Mouse (Mus musculus) thymus, postnatal 25 days (tissue): ENCODE measurements around the gene 4933417A18Rik.
"Not testable (repeated sequence)": the region's sequence is repeated elsewhere in the genome, so short reads cannot be mapped to it uniquely, and the experiment has no call there.

Experiments
- DNase-seq: peaks from one replicate; pipeline ENCODE4 v3.0.0; 2022

Gene 4933417A18Rik

DNA sequence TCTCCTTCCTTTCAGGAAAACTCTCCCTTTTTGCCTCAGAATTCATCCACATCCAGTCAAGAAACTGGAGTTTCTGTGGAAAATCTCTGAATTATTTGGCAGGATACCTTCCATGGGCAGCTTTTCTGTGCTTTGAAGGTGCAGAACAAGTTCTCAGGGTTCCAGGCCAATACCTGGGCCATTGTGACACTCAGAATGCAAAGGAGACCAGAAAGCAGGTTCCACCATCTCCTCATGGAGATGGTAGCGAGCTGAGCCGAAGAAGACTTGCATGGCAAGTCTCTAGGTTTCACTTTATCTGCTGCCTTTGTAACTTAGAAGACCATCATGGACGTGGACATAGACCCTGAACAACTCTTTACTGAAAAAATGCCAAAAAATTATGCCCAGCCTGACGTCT lies at the start of gene 4933417A18Rik, which contains the start of gene Fam217a:
4933417A18Rik (plus strand) TSS at position 200 of the 400 bp plus-strand sequence.
Fam217a (minus strand) TSS at position 101 of the 400 bp plus-strand sequence.
- DNase-seq = no peak

DNA sequence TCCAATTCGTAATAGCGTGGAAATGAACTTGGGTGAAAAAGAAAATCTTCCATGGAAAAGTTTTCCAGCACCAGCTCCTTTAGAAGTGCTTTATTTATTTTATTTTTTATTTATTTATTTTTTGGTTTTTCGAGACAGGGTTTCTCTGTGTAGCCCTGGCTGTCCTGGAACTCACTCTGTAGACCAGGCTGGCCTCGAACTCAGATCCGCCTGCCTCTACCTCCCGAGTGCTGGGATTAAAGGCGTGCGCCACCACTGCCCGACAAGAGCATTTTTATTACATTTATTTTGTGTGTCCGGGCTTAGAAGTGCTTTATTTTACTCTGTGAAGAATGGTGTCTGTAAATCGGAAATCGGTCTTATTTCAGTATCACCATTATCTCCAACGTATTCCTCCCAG lies 49.5 kb upstream of the 4933417A18Rik start:
- peak; percentile 16 for DNase-seq

DNA sequence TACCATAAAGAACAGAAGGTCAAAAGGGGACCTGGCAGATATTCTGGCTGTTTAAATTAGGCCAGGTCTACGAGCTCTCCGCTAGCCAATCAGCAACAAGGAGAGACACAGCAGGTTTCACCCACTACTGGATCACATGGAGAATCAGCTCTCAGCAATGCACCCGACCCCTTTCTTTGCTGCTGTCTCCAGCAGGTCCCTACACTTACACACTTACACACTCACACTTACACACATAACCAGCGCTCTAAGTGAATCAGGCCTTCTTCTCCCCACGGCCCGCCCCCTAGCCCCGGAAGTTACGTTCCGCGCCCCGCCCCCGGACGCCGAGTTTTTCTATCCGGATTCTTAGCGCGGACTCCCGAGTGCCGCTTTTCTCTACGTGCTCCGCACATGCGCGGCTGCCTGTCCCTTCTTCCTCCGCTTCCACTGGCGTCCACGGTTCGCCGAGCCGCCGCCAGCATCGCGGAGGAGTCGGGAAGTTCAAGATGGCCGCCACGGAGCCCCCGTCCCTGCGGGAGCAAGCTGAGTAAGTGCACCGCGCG lies 49.0 kb upstream of the 4933417A18Rik start, which contains the start of gene Prpf4b:
Prpf4b (plus strand) TSS at position 137 of the 545 bp plus-strand sequence.
- DNase-seq = peak; percentile 92

DNA sequence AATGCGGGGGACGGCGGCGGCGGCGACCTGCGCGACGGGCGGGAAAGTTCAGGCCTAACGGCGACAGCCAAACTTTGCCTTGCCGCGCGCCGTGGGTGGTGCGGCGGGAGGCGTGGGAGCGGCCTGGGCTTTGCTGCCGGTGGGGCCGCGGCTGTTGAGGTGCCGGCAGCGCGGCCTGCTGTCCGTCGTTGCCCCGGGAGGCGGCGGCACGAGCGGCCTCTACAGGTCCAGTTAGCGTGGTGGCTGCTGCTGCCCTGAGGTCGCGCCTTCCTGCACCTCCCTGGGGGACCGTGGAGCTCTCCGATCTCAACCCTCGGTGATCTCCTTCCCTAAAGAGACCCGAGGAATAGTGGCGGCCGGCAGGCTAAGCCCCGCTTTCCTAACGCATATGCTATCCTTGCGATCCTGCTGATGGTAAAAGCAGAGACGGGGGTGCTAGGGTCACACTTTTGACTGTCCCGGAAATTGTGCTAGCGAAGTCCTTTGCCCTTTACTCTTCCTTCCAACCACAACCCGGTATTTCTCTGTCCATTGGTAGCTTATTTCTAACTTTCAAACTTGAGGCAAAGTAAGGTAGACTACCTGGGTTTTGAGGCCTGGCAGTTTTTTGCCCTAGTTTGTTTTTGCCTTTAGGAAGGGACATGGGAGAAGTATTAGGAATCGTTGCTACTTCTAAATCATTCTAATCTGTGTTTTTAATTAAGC lies 48.3 kb upstream of the 4933417A18Rik start:
- DNase-seq = no peak

DNA sequence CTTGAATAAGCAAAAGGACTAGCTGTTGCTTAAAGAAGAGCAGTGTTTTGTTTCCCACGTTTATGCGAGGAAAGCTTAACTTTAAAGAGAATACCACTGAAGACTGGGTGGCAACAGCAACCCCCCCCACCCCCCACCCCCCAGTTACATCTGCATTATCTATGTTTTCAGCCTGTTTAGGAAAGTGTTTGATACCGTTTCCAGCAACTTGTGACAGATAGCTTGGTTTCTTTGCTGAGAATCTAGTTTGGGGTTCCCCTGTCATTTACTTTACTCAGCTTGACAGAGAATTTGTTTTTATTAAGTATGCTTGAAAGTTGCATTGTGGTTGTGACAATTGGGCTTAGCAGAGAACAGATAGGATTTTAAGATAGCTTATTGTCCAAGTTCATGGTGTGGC lies 47.7 kb upstream of the 4933417A18Rik start:
- DNase-seq = no peak

DNA sequence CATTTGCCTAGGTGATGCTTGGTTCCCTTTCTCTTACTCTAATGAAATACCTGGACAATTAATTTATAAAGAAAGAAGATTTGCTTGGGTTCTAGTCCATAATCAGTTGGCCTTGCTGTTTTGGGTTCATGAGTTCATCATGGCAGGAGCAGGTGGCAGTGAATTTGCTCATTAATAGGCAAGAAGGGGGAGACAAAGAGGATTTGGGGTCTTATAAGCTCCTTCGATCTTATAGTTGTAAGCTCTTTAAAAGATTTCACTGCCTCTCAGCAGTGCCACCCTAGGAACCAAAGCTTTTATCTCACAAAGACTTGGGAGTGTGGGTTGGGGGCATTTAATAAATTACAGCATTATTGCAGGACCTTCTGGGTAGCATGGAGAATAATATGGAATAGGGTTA lies 31.3 kb upstream of the 4933417A18Rik start:
- no peak for DNase-seq

DNA sequence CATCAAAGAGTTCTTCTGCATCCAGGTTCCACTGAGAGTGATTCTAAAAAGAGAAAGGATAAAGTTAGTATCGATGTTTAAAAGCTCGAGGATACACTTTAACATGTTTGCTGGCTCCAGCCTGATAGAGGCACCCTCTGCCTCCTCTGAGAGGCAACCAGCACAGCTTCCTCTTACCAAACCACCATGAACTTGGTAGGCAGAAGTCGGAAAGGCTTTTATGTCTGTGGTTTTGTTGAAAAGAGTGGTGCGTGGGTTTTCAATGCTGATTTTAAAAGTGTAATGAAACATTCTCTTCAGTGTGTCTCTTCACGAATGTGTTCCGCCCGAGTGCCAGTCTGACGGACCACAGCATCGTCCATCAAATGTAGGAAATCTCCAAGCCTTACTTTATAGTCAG lies 9.6 kb upstream of the 4933417A18Rik start:
- peak; percentile 29 for DNase-seq

DNA sequence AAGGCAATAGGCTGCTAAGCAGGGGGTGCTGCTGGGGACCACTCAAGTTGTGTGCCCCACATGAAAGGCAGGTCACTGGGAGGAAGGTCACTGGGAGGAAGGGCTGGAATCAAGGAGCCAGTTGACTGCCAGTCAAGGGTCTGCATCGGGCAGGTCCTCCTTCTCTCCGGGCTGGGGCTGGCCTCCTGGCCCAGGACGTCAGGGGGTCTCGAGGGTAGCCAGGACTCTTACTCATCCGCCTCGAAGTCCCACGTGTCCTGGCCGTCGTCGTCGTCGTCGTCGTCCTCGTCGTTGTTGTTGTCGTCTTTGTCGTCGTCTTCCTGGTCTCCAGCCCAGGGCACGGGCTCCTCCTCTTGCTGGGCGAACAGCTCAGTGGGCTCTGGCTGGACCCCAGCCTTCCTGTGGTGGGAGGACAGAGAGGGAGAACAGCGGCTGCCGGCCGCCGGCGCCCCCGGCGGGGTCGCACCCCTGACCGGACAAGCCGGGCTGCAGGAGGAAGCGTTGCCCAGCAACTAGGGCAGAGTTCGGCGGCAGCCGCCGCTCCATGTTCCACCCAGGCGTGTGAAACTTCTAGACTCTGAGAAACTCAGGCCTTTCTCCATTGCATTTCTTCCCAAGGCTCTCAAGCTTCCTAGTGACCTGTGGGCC lies 7.6 kb upstream of the 4933417A18Rik start:
- no peak for DNase-seq

DNA sequence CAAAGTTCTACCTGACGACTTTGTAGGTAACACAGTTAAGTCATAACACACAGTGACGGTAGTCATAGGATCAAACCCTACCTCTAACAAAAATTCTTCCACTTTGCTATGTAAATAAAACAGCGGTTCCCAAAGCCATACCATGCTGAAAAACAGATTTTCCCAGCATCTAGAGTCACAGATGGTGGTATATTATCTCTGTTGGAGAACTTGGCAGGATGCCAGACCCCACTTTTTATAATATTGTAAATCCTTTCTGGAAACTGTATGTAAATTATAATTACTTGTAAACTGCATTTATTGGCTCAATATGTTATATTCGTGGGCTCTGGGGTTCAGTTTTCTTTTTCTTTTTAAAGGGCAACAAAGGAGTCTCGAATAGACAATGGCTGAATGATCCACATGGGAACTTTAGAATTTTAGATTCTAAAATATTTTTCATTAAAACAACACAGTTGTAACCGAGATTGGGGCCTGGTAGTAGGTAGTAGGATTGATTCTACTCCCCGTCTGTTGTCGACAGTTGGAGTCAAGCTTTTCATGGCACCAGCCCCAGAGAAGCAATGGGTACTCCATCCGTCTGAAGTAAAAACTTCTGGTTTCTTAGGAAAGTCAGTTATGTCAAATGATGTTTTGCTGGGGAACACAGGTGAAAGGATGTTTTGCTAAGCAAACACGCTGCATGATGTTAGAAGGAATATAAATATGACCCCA lies 10.9 kb downstream of the 4933417A18Rik start:
- no peak for DNase-seq

DNA sequence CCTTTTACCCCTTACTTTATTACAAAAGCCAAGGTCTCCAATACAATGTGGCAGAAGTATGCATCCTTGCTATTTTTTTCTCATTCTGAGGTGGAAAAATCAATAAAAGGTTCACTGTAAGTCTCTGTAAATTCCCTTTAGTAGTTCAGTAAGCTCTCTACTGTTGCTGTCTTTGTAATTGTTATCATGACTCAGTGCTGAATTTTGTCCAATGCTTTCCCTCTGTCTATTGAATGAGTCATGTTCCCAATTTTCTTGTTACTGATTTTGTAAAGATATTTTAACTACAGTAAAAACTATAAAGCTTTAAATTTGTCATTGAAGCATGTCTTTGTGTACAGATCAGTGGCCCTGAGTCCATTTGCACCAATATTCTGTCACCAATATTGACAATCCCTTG lies 18.2 kb downstream of the 4933417A18Rik start:
- DNase-seq = no peak

DNA sequence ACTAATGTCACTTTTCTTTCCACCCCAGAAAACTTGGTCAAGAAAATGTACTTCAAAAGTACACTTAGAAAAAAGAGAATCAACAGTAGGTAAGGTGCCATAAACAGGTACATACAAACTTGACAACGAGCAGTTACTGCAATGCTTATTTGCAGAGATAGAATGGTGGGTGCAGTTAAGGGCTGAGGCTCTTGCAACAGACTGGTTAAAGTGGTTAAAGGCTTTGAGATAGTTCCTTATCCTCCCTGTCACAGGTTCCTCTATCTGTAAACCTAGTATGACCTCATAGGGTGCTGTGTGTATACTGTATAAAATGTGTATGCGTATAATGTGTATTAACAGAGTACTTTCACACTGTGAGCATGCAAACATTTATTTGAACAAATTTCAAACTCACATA lies 27.2 kb downstream of the 4933417A18Rik start:
- not testable (repeated sequence) for DNase-seq

DNA sequence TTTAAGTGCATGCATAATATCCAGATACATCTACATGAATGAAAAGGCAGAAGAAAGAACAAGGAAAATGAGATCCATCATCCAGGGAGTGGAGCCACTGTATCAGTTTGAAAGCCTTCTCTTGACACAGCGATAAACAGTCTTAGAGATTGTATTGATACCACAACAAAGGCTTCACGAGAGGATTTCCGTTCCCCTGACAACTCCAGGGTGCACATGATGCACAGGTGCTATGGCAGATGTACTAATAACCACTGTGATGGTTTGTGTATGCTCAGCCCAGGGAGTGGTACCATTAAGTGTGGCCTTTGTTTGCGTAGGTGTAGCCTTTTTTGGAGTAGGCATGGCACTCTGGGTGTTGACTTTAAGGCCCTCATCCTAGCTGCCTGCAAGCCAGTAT lies 32.7 kb downstream of the 4933417A18Rik start:
- DNase-seq = peak; percentile 58

DNA sequence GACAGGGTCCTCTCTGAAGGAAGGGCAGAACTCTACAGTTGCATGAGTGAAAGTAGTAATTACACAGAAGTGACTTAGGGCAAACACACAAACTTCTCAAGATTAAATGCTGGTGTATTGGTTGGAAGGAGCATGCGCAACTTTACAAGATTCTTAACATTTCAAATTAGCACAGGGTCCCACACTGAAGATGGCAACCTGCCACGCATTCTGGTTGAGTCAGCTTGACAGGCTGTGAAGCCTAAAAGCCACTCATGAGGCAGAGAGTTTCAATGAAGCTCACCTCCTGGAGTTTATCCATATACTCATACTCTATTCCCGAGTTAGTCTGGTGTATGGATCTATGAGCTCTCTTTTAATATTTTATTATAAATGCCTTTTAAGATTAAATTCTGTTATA lies 33.9 kb downstream of the 4933417A18Rik start:
- DNase-seq = not testable (repeated sequence)

DNA sequence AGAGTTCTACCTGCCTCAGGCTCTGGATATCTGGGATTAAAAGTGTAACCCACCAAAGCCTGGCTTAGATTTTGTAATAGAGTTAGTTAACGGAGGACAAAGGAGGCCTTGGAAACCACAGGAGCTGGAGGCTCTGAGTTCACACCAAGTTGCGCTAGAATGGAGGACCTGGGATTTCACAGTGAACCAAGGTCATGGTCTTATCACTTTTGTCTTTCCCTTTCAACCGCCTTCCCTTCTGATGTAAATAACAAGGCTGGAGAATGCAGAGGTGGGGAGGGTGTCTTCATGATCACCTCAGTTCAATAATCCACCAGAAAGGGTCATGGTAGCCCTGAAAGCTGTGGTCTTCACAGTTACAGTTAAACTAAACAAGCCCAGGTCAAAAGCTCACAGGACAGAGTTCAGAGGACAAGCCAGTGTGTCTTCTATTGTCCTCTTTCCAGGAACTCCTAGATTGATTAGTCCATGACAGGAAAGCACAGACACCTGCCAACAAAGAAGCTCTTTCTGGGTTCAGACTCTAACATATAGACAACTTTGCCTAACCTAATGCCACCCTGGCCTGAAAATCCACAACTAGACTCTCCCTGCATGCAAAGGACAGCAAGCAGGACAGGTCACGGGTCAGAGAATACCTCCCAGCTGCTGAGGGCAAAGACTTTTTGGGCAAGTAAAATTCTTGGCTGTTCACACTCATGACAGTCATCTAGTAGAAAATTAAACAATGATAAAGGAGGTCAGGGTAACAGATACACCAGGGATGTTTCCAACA lies 37.0 kb downstream of the 4933417A18Rik start:
- DNase-seq = no peak

DNA sequence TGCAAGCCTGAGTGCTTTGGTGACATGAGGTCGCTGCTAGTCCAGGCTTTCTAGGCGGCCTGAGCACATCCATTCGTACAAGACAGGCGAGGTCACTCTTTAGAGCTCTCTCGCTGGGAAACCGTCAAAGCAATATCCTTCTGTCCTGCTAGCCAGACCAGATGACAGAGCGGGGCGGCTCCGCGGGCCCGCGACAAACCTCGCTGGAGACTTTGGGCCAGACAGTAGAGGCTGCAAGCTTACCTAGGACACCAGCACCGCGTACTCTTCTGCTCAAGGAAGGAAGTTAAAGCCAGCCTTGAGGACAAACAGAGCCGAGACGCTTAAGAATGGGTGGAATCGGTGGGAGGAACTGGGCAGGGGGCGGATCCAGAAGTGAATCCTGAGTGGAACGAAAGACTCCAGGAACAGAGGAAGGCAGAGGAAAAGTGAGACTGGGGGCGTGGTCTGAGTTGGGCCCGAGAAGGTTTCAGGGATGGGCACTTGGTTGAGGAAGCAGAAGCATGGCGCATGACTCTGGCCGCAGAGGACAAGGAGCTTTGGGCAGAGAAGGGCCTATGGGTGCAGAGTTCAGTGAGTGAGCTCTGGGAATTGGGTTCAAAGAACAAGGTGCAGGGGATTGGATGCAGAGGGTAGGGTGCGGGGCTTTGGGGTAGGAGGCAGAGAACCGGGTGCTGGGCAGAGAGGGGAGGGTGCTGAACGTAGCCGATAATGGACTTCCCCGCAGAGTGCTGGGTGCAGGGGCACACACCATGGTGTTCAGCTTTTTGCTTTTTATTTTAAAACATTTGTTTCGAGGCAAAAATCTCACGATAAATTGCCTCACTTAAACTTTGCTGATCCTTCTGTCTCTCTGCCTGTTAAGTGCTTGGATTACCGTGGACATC lies 39.5 kb downstream of the 4933417A18Rik start, which contains the start of gene Eci3:
Eci3 (minus strand) TSS at position 300 of the 887 bp plus-strand sequence.
- DNase-seq = no peak

DNA sequence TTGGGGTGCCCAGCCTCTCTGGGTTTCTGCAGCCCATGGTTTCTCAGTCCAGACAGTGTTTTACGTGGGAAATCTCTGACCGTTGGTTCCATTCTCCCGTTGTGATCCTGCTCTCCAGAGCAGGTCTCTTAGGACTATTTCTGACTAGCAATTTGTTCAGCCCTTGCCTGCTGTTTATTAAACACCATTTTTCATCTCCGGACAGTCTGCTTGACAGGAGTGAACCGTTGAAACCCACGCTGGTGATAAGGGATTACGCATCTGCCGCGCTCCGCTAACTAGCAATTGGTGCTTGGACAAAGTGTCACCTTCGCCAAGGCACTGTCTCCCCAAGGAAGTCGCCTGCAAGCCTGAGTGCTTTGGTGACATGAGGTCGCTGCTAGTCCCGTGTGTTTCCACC lies 40.2 kb downstream of the 4933417A18Rik start:
- no peak for DNase-seq

DNA sequence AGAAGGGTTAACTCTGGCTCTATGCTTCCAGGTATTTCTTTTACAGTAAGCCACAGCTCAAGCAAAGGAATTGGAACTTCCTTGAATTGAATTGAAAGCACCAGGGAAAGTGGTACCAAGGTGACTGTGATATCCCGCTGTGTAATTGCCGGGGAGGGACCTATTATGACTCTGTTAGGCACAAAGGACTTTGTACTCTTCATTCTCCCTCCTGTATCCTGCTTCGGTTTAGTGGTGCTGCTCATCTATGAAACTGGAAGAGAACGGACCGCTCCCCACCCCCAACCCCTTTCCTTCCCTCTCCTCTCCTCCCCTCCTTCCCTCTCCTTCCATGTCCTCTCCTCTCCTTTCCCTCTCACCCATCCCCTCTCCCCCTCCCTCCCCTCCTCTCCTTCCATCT lies 40.7 kb downstream of the 4933417A18Rik start:
- no peak for DNase-seq

DNA sequence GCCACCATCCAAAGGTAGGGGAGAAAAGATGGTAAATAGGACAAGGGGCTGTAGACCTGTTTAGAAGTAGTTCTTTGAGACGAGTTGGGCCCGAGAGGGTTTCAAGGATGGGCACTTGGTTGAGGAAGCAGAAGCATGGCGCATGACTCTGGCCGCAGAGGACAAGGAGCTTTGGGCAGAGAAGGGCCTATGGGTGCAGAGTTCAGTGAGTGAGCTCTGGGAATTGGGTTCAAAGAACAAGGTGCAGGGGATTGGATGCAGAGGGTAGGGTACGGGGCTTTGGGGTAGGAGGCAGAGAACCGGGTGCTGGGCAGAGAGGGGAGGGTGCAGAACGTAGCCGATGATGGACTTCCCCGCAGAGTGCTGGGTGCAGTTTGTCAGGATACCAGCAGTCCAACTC lies 41.4 kb downstream of the 4933417A18Rik start:
- not testable (repeated sequence) for DNase-seq

DNA sequence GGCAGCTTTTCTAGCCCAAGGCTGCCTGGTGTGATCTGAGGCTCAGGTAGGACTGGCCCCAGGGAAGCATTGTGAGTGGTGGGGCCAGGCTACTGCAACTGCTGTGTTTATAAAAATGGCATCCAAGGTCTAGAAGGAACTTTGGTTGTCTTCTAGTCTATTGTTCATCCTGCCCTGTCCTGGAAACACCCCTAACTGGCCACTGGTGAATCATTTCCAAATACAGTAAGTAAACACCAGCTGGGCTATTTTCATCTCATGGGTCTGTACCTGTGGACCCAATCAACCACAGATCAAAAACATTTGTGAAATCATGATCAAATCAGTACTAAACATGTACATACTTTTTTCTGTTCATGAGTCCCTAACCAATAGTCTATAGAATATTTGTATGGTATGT lies 48.2 kb downstream of the 4933417A18Rik start:
- not testable (repeated sequence) for DNase-seq

DNA sequence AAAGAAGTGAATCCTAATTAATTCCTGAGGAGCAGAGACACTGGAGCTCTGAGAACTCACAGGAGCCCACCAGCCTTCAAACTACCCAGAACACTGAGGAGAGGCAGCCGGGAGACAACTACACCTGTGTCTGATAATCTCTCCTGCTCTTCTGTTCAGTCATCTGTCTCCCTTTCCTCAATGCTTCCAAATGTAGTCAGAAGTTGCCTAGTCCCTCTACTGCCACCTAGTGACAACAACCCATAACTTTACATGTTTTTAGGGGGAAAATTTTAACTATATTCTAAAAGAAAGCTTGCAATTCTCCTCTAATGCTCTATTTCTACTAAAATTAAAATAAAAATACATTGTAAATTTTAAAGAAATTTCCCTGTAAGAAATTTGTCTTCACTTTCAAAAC lies 48.9 kb downstream of the 4933417A18Rik start:
- no peak for DNase-seq

DNA sequence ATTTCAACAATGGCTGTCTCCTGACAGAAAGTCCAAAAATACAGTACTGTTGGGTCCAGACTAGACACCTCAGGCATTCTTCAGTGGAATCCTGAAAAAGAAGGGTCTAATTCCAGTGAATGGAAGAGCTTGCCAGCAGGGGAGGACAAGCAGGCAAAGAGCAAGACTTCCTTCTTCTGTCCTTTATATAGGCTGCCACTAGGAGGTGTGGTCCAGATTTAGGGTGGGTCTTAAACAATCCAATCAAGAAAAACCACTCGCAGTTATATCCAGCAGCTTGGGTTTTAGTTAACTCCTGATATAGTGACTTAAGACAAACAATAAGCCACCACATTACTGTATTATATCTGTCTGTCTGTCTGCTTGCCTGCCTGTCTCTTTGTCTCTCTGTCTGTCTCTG lies 49.6 kb downstream of the 4933417A18Rik start:
- no peak for DNase-seq
